Mouse (Mus musculus) liver, embryonic 14.5 days (tissue): ENCODE measurements at regions not wholly inside any gene's neighbourhood (a gene's known extent, or its start where the extent isn't known, plus 50 kb on each side); places are given as distances from the start of the nearest gene placed in this dataset.

ENCODE experiments used
- CTCF ChIP-seq: IDR thresholded peaks from 2 replicates; pipeline ENCODE4 v1.5.1; 2016; ENCODE audit warnings: antibody characterized with exemption, low read depth, control low read depth
- EP300 ChIP-seq: IDR thresholded peaks from 2 replicates; pipeline ENCODE4 v1.6.1; 2016; ENCODE audit warnings: antibody characterized with exemption, low read depth

- no peak for TF ChIP-seq CTCF
- TF ChIP-seq EP300: no peak
These were observed 457.8 kb upstream of the Cdh5 start for GRCm38 (mm10) chr8:103643621-103644020.
